Mouse (Mus musculus) forebrain, embryonic 15.5 days (tissue): ENCODE measurements around the gene Letm1. TPM values are rescaled to one million over a fixed set of nuclear protein-coding genes. Genes with fewer than 3 reads are reported as not detected.
A peak's percentile ranks its signal among the peaks of the same experiment; 100 is the strongest.

Experiments
- ATAC-seq: fragments of 200-750 bp; cut with Nextera tagmentation; replicated peaks from 2 replicates; pipeline ENCODE4 v1.8.0; 2017; ENCODE audit warnings: mild to moderate bottlenecking, moderate TSS enrichment, moderate library complexity
- H3K27ac ChIP-seq: fragments of 300-500 bp; sonication (generic); replicated peaks from 2 replicates; pipeline ENCODE4 v1.5.1; 2015; ENCODE audit warnings: mild to moderate bottlenecking, inconsistent platforms
- H3K27me3 ChIP-seq: fragments of 300-500 bp; sonication (generic); 2 replicates; pipeline ENCODE4 v1.6.1; 2015; ENCODE audit warnings: inconsistent platforms
- H3K36me3 ChIP-seq: fragments of 300-500 bp; sonication (generic); 2 replicates; pipeline ENCODE4 v1.6.1; 2015; ENCODE audit warnings: mild to moderate bottlenecking, inconsistent platforms
- H3K4me1 ChIP-seq: fragments of 300-500 bp; sonication (generic); 2 replicates; pipeline ENCODE4 v1.6.1; 2015; ENCODE audit warnings: inconsistent platforms
- H3K4me2 ChIP-seq: fragments of 300-500 bp; sonication (generic); replicated peaks from 2 replicates; pipeline ENCODE4 v1.6.1; 2015; ENCODE audit warnings: mild to moderate bottlenecking, inconsistent platforms
- H3K4me3 ChIP-seq: fragments of 300-500 bp; sonication (generic); 2 replicates; pipeline ENCODE4 v1.5.1; 2015; ENCODE audit warnings: mild to moderate bottlenecking, inconsistent platforms
- H3K9ac ChIP-seq: fragments of 300-500 bp; sonication (generic); replicated peaks from 2 replicates; pipeline ENCODE4 v1.6.1; 2015; ENCODE audit warnings: mild to moderate bottlenecking, inconsistent platforms
- H3K9me3 ChIP-seq: fragments of 300-500 bp; sonication (generic); 2 replicates; pipeline ENCODE4 v1.6.1; 2016; ENCODE audit warnings: inconsistent platforms
- WGBS: fragments of 180-500 bp; shearing (Covaris S2); methylation state at CpG from one replicate; pipeline ENCODE4 v1.1.7; 2015; ENCODE audit warnings: mixed read lengths; 5-methylcytosine and 5-hydroxymethylcytosine counted together
- polyA plus RNA-seq: library from polyadenylated mRNA; unstranded; fragments of >200 nt; fragmentation: Nextera tagmentation; extraction: Ambion mirVana; gene quantifications from 2 replicates; pipeline ENCODE4 v1.2.1, GENCODE M21; 2015

Letm1 gene
- polyA plus RNA-seq, 1 experiment from 2014 or later: 69.5 TPM

GRCm38 (mm10) chr5:33701832-33702231 lies 80.8 kb downstream of the Letm1 start:
- no peaks in the 10 kb centered on the region for H3K36me3 ChIP-seq
- H3K4me3 ChIP-seq: no peak overlapping the region
- H3K27ac ChIP-seq: no peak overlapping the region
- ATAC-seq: no peak
- no peak overlapping the region for H3K4me2 ChIP-seq
- peaks cover 58% of the 10 kb centered on the region for H3K4me1 ChIP-seq
- H3K27me3 ChIP-seq: no peaks in the 10 kb centered on the region
- 79% methylated on average over 11 of the region's 11 CpGs for WGBS
- no peak overlapping the region for H3K9ac ChIP-seq
- H3K9me3 ChIP-seq: no peaks in the 10 kb centered on the region

DNA sequence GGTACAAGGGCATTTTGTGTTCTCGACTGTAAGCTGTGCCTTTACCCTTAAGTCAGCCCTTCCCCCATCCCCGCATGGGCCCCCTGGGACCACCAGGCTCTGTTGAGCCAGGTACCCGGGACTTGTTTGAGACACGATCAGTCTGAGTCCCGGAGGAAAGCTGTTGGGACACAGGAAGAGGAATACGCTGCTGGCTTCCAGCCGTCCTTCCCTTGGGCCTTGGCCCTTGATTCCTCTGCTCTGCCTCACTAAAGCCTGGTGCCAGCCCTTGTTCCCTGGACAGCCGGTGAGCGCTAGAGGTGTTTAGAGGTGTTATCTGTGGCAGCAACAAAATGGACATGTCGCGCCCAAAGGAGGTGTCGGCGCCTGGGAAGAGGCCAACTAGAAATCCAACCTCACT lies 82.6 kb downstream of the Letm1 start:
- Histone ChIP-seq H3K27me3 (no peaks in the 10 kb centered on the region), H3K4me1 (peaks cover 65% of the 10 kb centered on the region), H3K9ac (no peak overlapping the region), H3K36me3 (no peaks in the 10 kb centered on the region), H3K27ac (peak overlapping the region; percentile 24; the same call in 1 of the 2 replicates), H3K4me2 (no peak overlapping the region), H3K9me3 (no peaks in the 10 kb centered on the region), H3K4me3 (no peak overlapping the region)
- ATAC-seq: no peak
- 37% methylated on average over 13 of the region's 13 CpGs for WGBS

GRCm38 (mm10) chr5:33698669-33699068 lies 83.9 kb downstream of the Letm1 start:
- Histone ChIP-seq H3K4me3 (no peak overlapping the region), H3K27me3 (peaks cover 3% of the 10 kb centered on the region; the same call in 1 of the 2 replicates), H3K27ac (peak overlapping the region; percentile 70), H3K9ac (no peak overlapping the region), H3K4me1 (peaks cover 65% of the 10 kb centered on the region), H3K36me3 (no peaks in the 10 kb centered on the region), H3K4me2 (no peak overlapping the region), H3K9me3 (no peaks in the 10 kb centered on the region)
- 50% methylated on average over 5 of the region's 5 CpGs for WGBS
- ATAC-seq: no peak

DNA sequence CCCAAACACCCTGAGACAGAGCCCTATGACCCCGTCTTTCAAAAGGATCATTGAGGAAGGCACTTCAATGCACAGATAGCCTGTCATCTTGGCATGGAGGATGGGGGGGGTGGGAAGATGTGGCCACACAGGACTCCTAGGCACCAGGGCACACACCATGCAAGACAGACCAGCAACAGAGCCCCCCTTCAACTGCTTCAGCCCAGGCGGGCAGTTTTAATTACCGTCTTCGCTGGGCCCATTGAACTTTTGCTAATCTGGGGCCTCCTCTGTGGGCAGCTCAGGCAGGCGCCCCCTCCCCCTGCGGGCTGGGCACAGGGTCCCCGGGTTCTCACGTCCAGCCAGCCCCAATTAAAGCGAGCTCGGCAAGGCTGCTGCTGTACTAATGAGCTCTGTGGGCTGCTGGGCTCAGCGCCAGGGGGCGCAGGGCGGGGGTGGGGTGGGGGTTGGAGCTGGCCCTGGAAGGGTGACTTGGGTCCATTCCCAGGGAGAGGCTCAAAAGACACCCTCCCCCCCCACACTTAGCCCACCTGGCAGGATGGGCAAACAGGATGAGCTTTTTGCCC lies 84.6 kb downstream of the Letm1 start:
- Histone ChIP-seq H3K4me3 (no peak overlapping the region), H3K27me3 (peaks cover 3% of the 10 kb centered on the region; the same call in 1 of the 2 replicates), H3K27ac (peak overlapping the region; percentile 70), H3K9ac (no peak overlapping the region), H3K9me3 (no peaks in the 10 kb centered on the region), H3K4me1 (peaks cover 68% of the 10 kb centered on the region), H3K36me3 (no peaks in the 10 kb centered on the region), H3K4me2 (no peak overlapping the region)
- peak; percentile 59 for ATAC-seq
- 3% methylated on average over 13 of the region's 13 CpGs for WGBS

- H3K4me3 ChIP-seq: no peak overlapping the region
- H3K36me3 ChIP-seq: no peaks in the 10 kb centered on the region
- peaks cover 3% of the 10 kb centered on the region; the same call in 1 of the 2 replicates for H3K27me3 ChIP-seq
- H3K9me3 ChIP-seq: no peaks in the 10 kb centered on the region
- peaks cover 73% of the 10 kb centered on the region for H3K4me1 ChIP-seq
- 6% methylated on average over 1 of the region's 1 CpGs for WGBS
- no peak overlapping the region for H3K4me2 ChIP-seq
- H3K9ac ChIP-seq: no peak overlapping the region
- ATAC-seq: no peak
- peak overlapping the region; percentile 64 for H3K27ac ChIP-seq
Measured at GRCm38 (mm10) chr5:33697534-33697933, 85.1 kb downstream of the Letm1 start.

GRCm38 (mm10) chr5:33696430-33696829 lies 86.2 kb downstream of the Letm1 start:
- Histone ChIP-seq H3K4me3 (no peak overlapping the region), H3K4me1 (peaks cover 74% of the 10 kb centered on the region), H3K36me3 (no peaks in the 10 kb centered on the region), H3K9me3 (no peaks in the 10 kb centered on the region), H3K9ac (no peak overlapping the region), H3K4me2 (no peak overlapping the region), H3K27me3 (peaks cover 3% of the 10 kb centered on the region; the same call in 1 of the 2 replicates), H3K27ac (peak overlapping the region; percentile 81; the same call in 1 of the 2 replicates)
- 45% methylated on average over 5 of the region's 5 CpGs for WGBS
- no peak for ATAC-seq

DNA sequence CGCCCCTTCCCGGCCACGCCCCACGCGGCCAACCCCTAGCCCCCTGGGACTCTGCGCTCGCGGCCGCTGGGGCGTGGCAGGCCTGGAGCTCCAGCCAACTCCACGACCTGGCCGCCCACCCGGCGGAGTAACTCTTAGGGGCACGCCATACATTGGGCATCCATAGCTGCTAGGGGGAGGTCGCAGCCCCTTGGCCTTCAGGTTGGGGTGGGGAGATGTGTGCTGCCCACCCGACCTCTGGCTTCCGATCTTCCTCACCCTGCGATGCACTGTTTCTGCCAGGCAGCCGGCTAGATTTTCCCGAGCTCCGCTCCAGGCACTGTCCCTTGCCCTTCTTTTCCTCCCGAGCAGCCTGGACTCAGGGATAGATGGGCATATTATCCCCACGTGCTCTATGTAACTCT lies 86.9 kb downstream of the Letm1 start:
- Histone ChIP-seq H3K27me3 (peaks cover 3% of the 10 kb centered on the region; the same call in 1 of the 2 replicates), H3K9me3 (no peaks in the 10 kb centered on the region), H3K9ac (peak overlapping the region; percentile 61), H3K36me3 (no peaks in the 10 kb centered on the region), H3K4me2 (peak overlapping the region; percentile 94), H3K27ac (peak overlapping the region; percentile 81), H3K4me3 (peak overlapping the region; percentile 51), H3K4me1 (peaks cover 74% of the 10 kb centered on the region)
- peak; percentile 27; the same call in 1 of the 2 replicates for ATAC-seq
- WGBS: under 1% methylated on average over 23 of the region's 24 CpGs

GRCm38 (mm10) chr5:33694848-33695717 lies 87.5 kb downstream of the Letm1 start:
- Histone ChIP-seq H3K4me1 (peaks cover 80% of the 10 kb centered on the region), H3K4me3 (peak overlapping the region; percentile 51), H3K4me2 (peak overlapping the region; percentile 94), H3K9ac (peak overlapping the region; percentile 61), H3K9me3 (no peaks in the 10 kb centered on the region), H3K36me3 (no peaks in the 10 kb centered on the region), H3K27me3 (peaks cover 3% of the 10 kb centered on the region; the same call in 1 of the 2 replicates), H3K27ac (peak overlapping the region; percentile 81)
- peak; percentile 79 for ATAC-seq
- WGBS: under 1% methylated on average over 70 of the region's 71 CpGs

GRCm38 (mm10) chr5:33694461-33694847 lies 88.2 kb downstream of the Letm1 start:
- Histone ChIP-seq H3K27me3 (peaks cover 3% of the 10 kb centered on the region; the same call in 1 of the 2 replicates), H3K9ac (no peak overlapping the region), H3K4me3 (no peak overlapping the region), H3K4me1 (peaks cover 81% of the 10 kb centered on the region), H3K4me2 (peak overlapping the region; percentile 94), H3K27ac (peak overlapping the region; percentile 81), H3K36me3 (no peaks in the 10 kb centered on the region), H3K9me3 (no peaks in the 10 kb centered on the region)
- 26% methylated on average over 9 of the region's 9 CpGs for WGBS
- no peak for ATAC-seq

- peak overlapping the region; percentile 71 for H3K27ac ChIP-seq
- no peak for ATAC-seq
- H3K9ac ChIP-seq: no peak overlapping the region
- WGBS: 2% methylated on average over 24 of the region's 24 CpGs
- H3K36me3 ChIP-seq: no peaks in the 10 kb centered on the region
- no peaks in the 10 kb centered on the region for H3K9me3 ChIP-seq
- H3K4me1 ChIP-seq: peaks cover 72% of the 10 kb centered on the region
- H3K27me3 ChIP-seq: peaks cover 3% of the 10 kb centered on the region; the same call in 1 of the 2 replicates
- peak overlapping the region; percentile 10; the same call in 1 of the 2 replicates for H3K4me2 ChIP-seq
- H3K4me3 ChIP-seq: no peak overlapping the region
Measured at GRCm38 (mm10) chr5:33692393-33692792, 90.2 kb downstream of the Letm1 start.

DNA sequence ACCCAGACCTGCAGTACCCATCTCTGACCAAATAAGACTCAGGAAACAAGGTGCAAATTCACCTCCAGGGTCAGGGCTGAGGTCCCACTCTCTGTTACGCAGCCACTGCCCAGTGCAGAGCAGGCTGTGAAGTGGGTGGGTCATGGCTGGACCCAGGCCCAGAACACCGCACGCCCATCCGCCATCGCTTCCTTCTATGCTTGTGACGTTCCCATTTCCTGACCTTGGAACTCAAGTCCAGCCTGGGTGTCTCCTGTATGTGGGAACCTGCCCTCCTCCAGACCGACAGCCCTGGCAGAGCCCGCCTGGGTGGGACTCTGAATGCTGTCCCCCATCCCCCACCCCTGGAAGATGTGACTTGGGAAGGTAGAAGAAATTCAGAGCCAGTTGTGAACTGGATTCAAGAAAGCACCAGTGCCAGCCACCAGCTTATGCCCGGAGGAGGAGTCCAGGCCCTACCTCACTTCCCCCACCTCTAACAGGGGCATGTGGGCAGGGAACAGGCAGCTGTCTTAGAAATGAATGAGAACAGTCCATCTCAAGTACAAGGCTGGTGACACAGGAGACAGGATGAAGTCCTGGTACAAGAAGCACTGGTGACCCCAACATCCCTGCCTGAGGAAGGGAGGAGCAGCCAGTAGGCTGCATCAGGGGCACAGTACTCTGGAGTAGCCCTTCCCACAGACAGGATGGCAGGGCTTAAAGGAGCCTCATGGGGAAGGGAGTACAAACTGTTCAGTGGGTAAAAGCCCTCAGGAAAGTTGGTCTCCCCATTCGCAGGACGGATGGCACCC lies 92.6 kb downstream of the Letm1 start:
- Histone ChIP-seq H3K4me1 (peaks cover 48% of the 10 kb centered on the region), H3K4me3 (no peak overlapping the region), H3K9me3 (no peaks in the 10 kb centered on the region), H3K36me3 (no peaks in the 10 kb centered on the region), H3K27me3 (peaks cover 3% of the 10 kb centered on the region; the same call in 1 of the 2 replicates), H3K27ac (peak overlapping the region; percentile 81), H3K9ac (no peak overlapping the region), H3K4me2 (no peak overlapping the region)
- WGBS: 39% methylated on average over 11 of the region's 11 CpGs
- no peak; the same call in 1 of the 2 replicates for ATAC-seq
